Mouse (Mus musculus): ENCODE data around the gene Igf1.

Gene Igf1

GRCm38 (mm10) chr10:87860181-87861103 is 2.4 kb downstream of the Igf1 start:
- in situ Hi-C loops (cut with MboI, MseI) = no loop called here

DNA sequence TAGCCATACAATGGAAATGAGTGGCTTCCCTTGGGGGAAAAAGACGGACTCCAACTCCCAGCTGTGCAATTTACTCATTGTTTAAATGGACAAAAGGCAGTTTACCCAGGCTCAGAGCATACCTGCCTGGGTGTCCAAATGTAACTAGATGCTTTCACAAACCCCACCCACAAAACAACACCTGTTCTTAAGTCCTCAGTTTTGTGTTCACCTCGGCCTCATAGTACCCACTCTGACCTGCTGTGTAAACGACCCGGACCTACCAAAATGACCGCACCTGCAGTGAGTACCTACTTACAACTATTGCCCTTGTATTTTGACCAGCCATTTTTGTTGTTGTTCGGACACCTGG is 3.0 kb downstream of the Igf1 start:
- in situ Hi-C loops (cut with MboI, MseI) = no loop called here

DNA sequence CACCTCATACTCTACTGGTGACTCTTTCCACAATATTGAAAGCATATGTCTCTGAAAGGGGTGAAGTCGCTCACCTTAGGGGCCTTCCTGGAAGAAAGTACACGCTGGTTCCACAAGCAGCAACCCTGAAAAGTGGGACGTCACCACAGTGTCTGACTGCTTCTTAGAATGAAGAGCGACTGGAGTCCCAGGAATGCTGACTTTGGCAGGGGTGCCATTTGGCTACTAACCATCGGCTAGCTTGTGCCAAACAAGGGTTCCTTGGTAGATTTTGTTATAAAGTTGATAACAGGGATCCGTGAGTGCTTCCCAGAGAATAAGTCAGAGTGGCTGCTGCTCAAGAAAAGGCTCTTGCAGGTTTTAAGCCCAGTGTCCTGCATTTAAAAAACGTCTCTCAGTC is 4.8 kb downstream of the Igf1 start:
- in situ Hi-C loops (cut with MboI, MseI) = no loop called here

DNA sequence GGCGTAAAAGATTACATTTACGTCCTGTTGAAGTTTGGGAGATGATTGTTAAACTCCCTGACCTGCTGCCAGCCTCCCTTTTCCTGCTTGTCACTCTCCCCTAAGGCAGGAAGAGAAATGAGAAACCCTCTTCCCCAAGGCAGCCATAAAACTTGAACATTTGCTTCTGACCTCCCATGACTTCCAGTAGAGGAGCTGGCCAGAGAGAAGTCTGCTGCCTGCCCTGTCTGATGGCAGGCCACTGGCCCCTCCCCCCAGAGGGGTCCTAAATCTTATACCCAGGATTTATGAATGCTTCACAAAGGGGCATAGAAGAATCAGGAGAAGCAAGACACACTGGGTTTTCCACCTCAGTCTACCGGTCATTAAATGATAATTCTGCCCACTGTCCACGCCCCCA is 5.3 kb downstream of the Igf1 start:
- in situ Hi-C loops (cut with MboI, MseI) = no loop called here

DNA sequence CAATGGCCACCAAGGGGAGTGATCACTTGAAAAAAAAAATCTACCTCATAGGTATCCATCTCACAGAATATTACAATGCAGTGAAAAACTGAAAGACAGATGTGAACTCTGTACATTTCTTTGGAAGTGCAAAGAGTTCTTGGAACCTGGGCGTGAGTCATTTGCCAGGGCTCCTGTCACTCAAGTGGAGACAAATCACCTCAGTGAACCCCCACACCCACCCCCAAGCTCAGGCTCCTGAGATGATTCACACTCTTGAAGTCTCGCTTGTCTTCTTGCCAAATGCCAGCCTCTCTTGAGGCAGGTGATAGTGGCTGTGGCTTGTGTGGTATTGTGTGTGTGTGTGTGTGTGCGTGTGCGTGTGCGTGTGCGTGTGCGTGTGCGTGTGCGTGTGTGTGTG is 7.6 kb downstream of the Igf1 start:
- in situ Hi-C loops (cut with MboI, MseI) = no loop called here

DNA sequence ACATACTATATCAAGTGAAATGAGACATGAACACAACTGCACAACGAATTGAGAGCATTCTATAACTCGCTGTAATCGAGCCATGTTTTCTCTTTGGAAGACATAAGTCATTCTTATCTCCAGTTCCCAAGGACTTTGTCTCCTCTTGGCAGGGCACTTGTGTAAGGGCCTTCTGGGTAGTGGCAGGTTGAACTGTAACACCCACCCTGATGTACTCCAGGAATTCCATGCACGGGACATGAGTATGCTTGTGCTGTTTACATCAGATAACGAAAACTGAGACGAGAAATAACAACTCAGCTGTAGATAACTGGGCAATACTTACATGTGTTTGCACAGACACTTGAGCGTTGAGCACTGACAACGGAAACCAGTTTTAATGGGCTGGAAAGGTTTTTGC is 8.4 kb downstream of the Igf1 start:
- in situ Hi-C loops (cut with MboI, MseI) = no loop called here

GRCm38 (mm10) chr10:87867217-87867616 is 9.2 kb downstream of the Igf1 start:
- in situ Hi-C loops (cut with MboI, MseI) = no loop called here

DNA sequence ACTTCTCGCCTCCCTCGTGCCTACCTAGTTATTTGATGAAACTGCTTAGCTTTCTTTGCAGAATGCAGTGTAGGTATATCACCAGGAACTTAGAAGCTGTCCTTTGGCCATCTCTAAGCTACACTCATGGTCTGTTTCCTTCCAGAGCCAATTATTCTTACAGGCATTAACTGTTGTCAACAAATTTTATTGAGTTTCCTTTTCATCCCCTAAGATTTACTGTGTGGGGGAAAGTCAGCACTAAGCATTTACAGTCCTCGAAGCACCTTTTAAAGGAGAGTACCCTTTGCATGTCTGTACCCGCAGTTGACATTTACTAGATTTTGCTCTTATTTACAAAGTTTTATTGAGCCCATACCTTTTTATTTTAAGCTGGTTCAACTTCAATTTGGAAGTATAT is 9.6 kb downstream of the Igf1 start:
- in situ Hi-C loops (cut with MboI, MseI) = no loop called here

GRCm38 (mm10) chr10:87868349-87869053 is 10.4 kb downstream of the Igf1 start:
- in situ Hi-C loops (cut with MboI, MseI) = no loop called here

DNA sequence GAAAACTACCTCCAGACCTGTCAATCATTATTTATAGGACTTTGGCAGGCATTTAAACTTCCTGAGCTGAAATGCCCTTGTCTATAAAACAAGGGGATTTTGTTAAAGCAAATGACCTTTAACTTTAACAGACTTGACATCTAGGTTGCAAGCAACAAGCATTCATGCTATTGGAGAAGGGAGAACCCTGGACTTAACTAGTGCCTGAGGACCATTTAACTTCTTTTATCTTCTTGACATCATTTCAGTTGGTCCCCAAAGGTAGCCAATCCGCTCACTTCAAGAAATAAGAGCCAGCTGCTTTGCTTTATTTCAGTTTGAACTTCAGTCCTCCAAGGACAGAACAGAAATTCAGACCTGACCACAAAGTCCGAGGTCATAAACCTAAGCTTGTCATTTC is 11.1 kb downstream of the Igf1 start:
- in situ Hi-C loops (cut with MboI, MseI) = no loop called here

- in situ Hi-C loops (cut with MboI, MseI) = no loop called here
Observed at GRCm38 (mm10) chr10:87869691-87870090, 11.6 kb downstream of the Igf1 start.

- in situ Hi-C loops (cut with MboI, MseI) = no loop called here
Observed at GRCm38 (mm10) chr10:87871863-87872647, 14.0 kb downstream of the Igf1 start.

GRCm38 (mm10) chr10:87872854-87873253 is 14.8 kb downstream of the Igf1 start:
- in situ Hi-C loops (cut with MboI, MseI) = no loop called here

DNA sequence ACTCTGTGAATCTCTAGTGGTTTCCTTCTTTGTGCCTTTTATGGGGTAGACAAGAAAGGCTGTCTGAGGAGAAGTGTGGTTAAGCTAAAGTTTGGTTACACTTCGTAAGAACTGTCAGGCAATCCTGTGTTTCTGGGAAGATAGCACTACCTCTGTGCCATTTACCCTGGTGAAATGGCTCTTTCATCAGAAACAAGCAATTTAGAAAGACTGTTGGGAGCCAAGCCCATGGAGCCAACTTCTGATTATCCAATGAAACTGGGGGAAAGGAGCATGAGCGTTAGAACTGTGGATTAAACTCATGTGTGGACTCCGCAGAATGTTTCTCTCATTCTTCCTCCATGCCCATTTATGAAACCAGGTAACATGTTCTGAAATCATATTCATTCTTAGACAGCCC is 15.5 kb downstream of the Igf1 start:
- in situ Hi-C loops (cut with MboI, MseI) = no loop called here

GRCm38 (mm10) chr10:87880071-87880785 is 22.2 kb downstream of the Igf1 start:
- in situ Hi-C loops (cut with MboI, MseI) = no loop called here

GRCm38 (mm10) chr10:87885326-87886040 is 27.4 kb downstream of the Igf1 start:
- in situ Hi-C loops (cut with MboI, MseI) = no loop called here

- in situ Hi-C loops (cut with MboI, MseI) = no loop called here
Observed at GRCm38 (mm10) chr10:87889850-87890249, 31.8 kb downstream of the Igf1 start.

DNA sequence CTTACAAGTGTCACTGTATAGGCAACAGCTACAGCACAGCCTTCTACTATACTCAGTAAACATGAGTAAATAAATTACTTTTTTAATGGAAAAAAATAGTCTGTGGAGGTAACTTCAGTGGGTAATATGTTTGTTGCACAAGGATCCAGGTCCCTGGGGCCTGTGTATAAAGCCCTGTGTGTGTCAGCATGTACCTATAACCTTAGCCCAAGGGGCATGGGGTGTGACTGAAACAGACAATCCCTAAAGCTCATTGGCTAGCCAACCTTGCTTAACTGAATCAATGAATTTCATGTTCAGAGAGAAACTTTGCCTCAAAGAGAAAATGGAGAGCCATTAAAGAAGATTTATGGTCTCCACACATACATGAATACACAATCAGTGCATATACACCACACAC is 34.2 kb downstream of the Igf1 start:
- in situ Hi-C loops (cut with MboI, MseI) = no loop called here

- in situ Hi-C loops (cut with MboI, MseI) = no loop called here
Observed at GRCm38 (mm10) chr10:87893272-87893671, 35.2 kb downstream of the Igf1 start.

DNA sequence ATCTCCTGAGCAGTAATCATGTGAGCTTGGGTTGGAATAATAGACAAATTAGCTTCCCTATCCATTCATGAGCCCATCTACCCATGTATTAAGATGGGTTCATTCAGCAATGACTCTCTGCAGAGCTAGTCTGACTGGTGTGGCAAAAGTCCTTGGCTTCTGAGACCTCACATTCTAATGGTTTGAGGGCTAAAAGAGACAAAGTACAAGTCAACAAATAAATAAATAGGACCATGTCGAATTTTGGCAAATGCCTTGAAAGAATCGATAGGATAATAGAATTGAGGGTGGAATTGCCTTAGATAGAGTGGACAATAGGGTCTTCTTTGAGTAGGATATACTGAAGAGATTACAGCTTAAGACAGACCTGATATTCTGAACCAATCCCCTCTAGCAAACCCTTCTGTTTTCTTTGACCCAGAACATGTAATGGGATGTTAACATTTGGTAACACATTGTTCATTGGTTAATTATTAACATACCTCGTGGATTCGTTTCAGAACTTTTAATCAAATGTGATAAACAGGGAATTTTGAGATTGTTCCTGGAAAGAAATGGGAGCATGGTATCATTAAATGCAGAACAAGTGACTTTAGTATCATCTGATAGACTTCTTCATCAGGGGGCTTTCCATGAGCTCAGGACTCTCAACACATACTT is 36.5 kb downstream of the Igf1 start:
- in situ Hi-C loops (cut with MboI, MseI) = no loop called here

Data from T-helper 1 cell (primary cell).